Mouse (Mus musculus): ENCODE measurements around the gene Car7. TPM values are rescaled to one million over a fixed set of nuclear protein-coding genes. Genes with fewer than 3 reads are reported as not detected.
A peak's percentile ranks its signal among the peaks of the same experiment; 100 is the strongest.

Gene Car7
- total and polyA plus RNA-seq, 3 experiments, result 0.62 to 1.3 (median 0.85) TPM

- H3K27ac ChIP-seq (ENCODE audit: insufficient read depth, low read depth), result no peak overlapping the region
- dilution Hi-C loops (cut with MboI; ENCODE audit: extremely low pct_ligation_motif_present, extremely low pct_unique_long_range_greater_than_20kb, low sequenced_read_pairs), result no loop called here
- in situ Hi-C loops (cut with MboI; ENCODE audit: low pct_ligation_motif_present, low pct_unique_long_range_greater_than_20kb, low sequenced_read_pairs), result loop anchor here (25.0 kb wide), 1 partner anchor 171 kb away; no protein-coding TSS in a partner anchor
- DNase-seq (ENCODE audit: extremely low read depth), result no peak
- no peaks in the 10 kb centered on the region for H3K9me3 ChIP-seq (replicated peaks; ENCODE audit: low read length)
- H3K4me2 ChIP-seq (ENCODE audit: insufficient read depth, low read depth, poor library complexity, severe bottlenecking), result peak overlapping the region; percentile 72
- H3K79me2 ChIP-seq (replicated peaks; ENCODE audit: control insufficient read depth, extremely low read depth, insufficient read depth, poor library complexity, severe bottlenecking), result no peaks in the 10 kb centered on the region; the same call in 1 of the 2 replicates
- peaks cover 11 to 18% of the 10 kb centered on the region in 2 experiments for H3K36me3 ChIP-seq (replicated peaks in 1 of 2; ENCODE audit: control insufficient read depth in 1 of 2, insufficient read depth in 1 of 2, low read length in 1 of 2)
- H3K4me3 ChIP-seq (replicated peaks in 1 of 3; ENCODE audit: low read depth in 2 of 3, low read length in 2 of 3, poor library complexity in 1 of 3), result peak overlapping the region; percentile 85 to 95 (median 88)
- H3K9ac ChIP-seq (ENCODE audit: insufficient read depth, low read depth), result peak overlapping the region; percentile 82
- peaks cover 4 to 21% of the 10 kb centered on the region in 2 experiments; a peak in 3 of 4 replicates for H3K4me1 ChIP-seq (ENCODE audit: control insufficient read depth in 1 of 2, insufficient read depth in 2 of 2)
- H3K27me3 ChIP-seq (replicated peaks), result no peaks in the 10 kb centered on the region
- no peak for TF ChIP-seq MXI1 (IDR thresholded peaks at IDR 0.05; ENCODE audit: low read depth, low read length)
- TF ChIP-seq ZNF384 (IDR thresholded peaks at IDR 0.05; ENCODE audit: low read depth, low read length), result peak; percentile 57
- TF ChIP-seq JUN (IDR thresholded peaks at IDR 0.05; ENCODE audit: insufficient read depth, low read depth, low read length), result no peak
Observed at GRCm38 (mm10) chr8:104533551-104533950, 938 bp upstream of the Car7 start.

- Histone ChIP-seq H3K4me2 (ENCODE audit: insufficient read depth, low read depth, poor library complexity, severe bottlenecking) (peak overlapping the region; percentile 95), H3K27ac (ENCODE audit: insufficient read depth, low read depth) (no peak overlapping the region), H3K9me3 (replicated peaks; ENCODE audit: low read length) (no peaks in the 10 kb centered on the region), H3K4me1 (ENCODE audit: control insufficient read depth in 1 of 2, insufficient read depth in 2 of 2) (peaks cover 4 to 21% of the 10 kb centered on the region in 2 experiments; a peak in 3 of 4 replicates), H3K27me3 (replicated peaks) (no peaks in the 10 kb centered on the region), H3K9ac (ENCODE audit: insufficient read depth, low read depth) (peak overlapping the region; percentile 58), H3K4me3 (replicated peaks in 1 of 3; ENCODE audit: low read depth in 2 of 3, low read length in 2 of 3, poor library complexity in 1 of 3) (peak overlapping the region; percentile 80 to 95 (median 85)), H3K36me3 (replicated peaks in 1 of 2; ENCODE audit: control insufficient read depth in 1 of 2, insufficient read depth in 1 of 2, low read length in 1 of 2) (peaks cover 5 to 11% of the 10 kb centered on the region in 2 experiments), H3K79me2 (replicated peaks; ENCODE audit: control insufficient read depth, extremely low read depth, insufficient read depth, poor library complexity, severe bottlenecking) (no peaks in the 10 kb centered on the region; the same call in 1 of the 2 replicates)
- DNase-seq (ENCODE audit: extremely low read depth), result peak; percentile 60
- dilution Hi-C loops (cut with MboI; ENCODE audit: extremely low pct_ligation_motif_present, extremely low pct_unique_long_range_greater_than_20kb, low sequenced_read_pairs) (no loop called here), in situ Hi-C loops (cut with MboI; ENCODE audit: low pct_ligation_motif_present, low pct_unique_long_range_greater_than_20kb, low sequenced_read_pairs) (loop anchor here (25.0 kb wide), 1 partner anchor 172 kb away; no protein-coding TSS in a partner anchor)
- TF ChIP-seq KAT2A (IDR thresholded peaks at IDR 0.05; ENCODE audit: insufficient replicate concordance, low read length), result no peak
- TF ChIP-seq SIN3A (IDR thresholded peaks at IDR 0.05; ENCODE audit: low read length), result 0 out of 2 replicates have a peak, but pooled peaks have one; percentile 23
Observed at GRCm38 (mm10) chr8:104534779-104535141, 271 bp downstream of the Car7 start.

- peak overlapping the region; percentile 58 for H3K9ac ChIP-seq (ENCODE audit: insufficient read depth, low read depth)
- H3K9me3 ChIP-seq (replicated peaks; ENCODE audit: low read length), result no peaks in the 10 kb centered on the region
- no peaks in the 10 kb centered on the region; the same call in 1 of the 2 replicates for H3K79me2 ChIP-seq (replicated peaks; ENCODE audit: control insufficient read depth, extremely low read depth, insufficient read depth, poor library complexity, severe bottlenecking)
- DNase-seq (ENCODE audit: extremely low read depth), result peak; percentile 14
- H3K36me3 ChIP-seq (replicated peaks in 1 of 2; ENCODE audit: control insufficient read depth in 1 of 2, insufficient read depth in 1 of 2, low read length in 1 of 2), result peaks cover 0 to 5% of the 10 kb centered on the region in 2 experiments
- dilution Hi-C loops (cut with MboI; ENCODE audit: extremely low pct_ligation_motif_present, extremely low pct_unique_long_range_greater_than_20kb, low sequenced_read_pairs) (no loop called here), in situ Hi-C loops (cut with MboI; ENCODE audit: low pct_ligation_motif_present, low pct_unique_long_range_greater_than_20kb, low sequenced_read_pairs) (loop anchor here (25.0 kb wide), 1 partner anchor 173 kb away; no protein-coding TSS in a partner anchor)
- H3K4me1 ChIP-seq (ENCODE audit: control insufficient read depth in 1 of 2, insufficient read depth in 2 of 2), result peaks cover 4 to 21% of the 10 kb centered on the region in 2 experiments; a peak in 3 of 4 replicates
- TF ChIP-seq MEF2A (IDR thresholded peaks at IDR 0.05; ENCODE audit: borderline replicate concordance, low read depth, low read length) (no peak), BHLHE40 (IDR thresholded peaks at IDR 0.05; ENCODE audit: low read depth, low read length) (peak; percentile 66), JUND (conservative IDR thresholded peaks at IDR 0.05; ENCODE audit: low read depth, low read length) (no peak), IRF4 (IDR thresholded peaks at IDR 0.05; ENCODE audit: low read depth, low read length) (peak; percentile 59; the same call in 1 of the 2 replicates)
- H3K4me2 ChIP-seq (ENCODE audit: insufficient read depth, low read depth, poor library complexity, severe bottlenecking), result peak overlapping the region; percentile 95
- H3K27me3 ChIP-seq (replicated peaks), result no peaks in the 10 kb centered on the region
- H3K4me3 ChIP-seq (replicated peaks in 1 of 3; ENCODE audit: low read depth in 2 of 3, low read length in 2 of 3, poor library complexity in 1 of 3), result peak overlapping the region; percentile 80 to 95 (median 85)
- 0 out of 2 replicates have a peak overlapping the region, but pooled peaks have one; percentile 14 for H3K27ac ChIP-seq (ENCODE audit: insufficient read depth, low read depth)
Observed at GRCm38 (mm10) chr8:104535378-104535777, 889 bp downstream of the Car7 start.
